Mouse (Mus musculus) heart, adult 18-20 months (tissue): ENCODE measurements around the gene Adamts17. TPM values are rescaled to one million over a fixed set of nuclear protein-coding genes. Genes with fewer than 3 reads are reported as not detected.
A peak's percentile ranks its signal among the peaks of the same experiment; 100 is the strongest.

Experiments used
- DNase-seq, 2 experiments: peaks; one replicate each; pipeline ENCODE4 v3.0.0; 2021 to 2022; ENCODE audit warnings: mixed read lengths in 1 of 2
- total RNA-seq, 2 experiments: library from RNA; stranded (reverse); gene quantifications; 2 replicates each; pipeline ENCODE4 v1.2.3; 2021

Gene Adamts17
- total RNA-seq, 2 experiments from 2014 or later: 0.94 to 1.3 TPM

GRCm38 (mm10) chr7:67072015-67072685 is 232.6 kb downstream of the Adamts17 start:
- DNase-seq: no peak

- DNase-seq: no peak
These were observed 243.2 kb downstream of the Adamts17 start for GRCm38 (mm10) chr7:67082751-67083150.

- DNase-seq: no peak
These were observed 248.2 kb downstream of the Adamts17 start for GRCm38 (mm10) chr7:67087759-67088158.

- no peak for DNase-seq
These were observed 257.6 kb downstream of the Adamts17 start for GRCm38 (mm10) chr7:67097096-67097495.

- no peak for DNase-seq
These were observed 262.0 kb downstream of the Adamts17 start for GRCm38 (mm10) chr7:67101418-67101973.

- no peak for DNase-seq
These were observed 271.1 kb downstream of the Adamts17 start for GRCm38 (mm10) chr7:67110551-67111159.

GRCm38 (mm10) chr7:67112495-67113216 is 273.1 kb downstream of the Adamts17 start:
- DNase-seq: peak in 1 of 2 experiments; percentile 9

GRCm38 (mm10) chr7:67114056-67114455 is 274.5 kb downstream of the Adamts17 start:
- DNase-seq: no peak

- DNase-seq: no peak
These were observed 275.5 kb downstream of the Adamts17 start for GRCm38 (mm10) chr7:67115056-67115455.

- DNase-seq: no peak
These were observed 295.6 kb downstream of the Adamts17 start for GRCm38 (mm10) chr7:67135140-67135539.

GRCm38 (mm10) chr7:67142347-67143015 is 302.9 kb downstream of the Adamts17 start:
- no peak for DNase-seq

GRCm38 (mm10) chr7:67145748-67146147 is 306.2 kb downstream of the Adamts17 start:
- DNase-seq: no peak

GRCm38 (mm10) chr7:67146151-67146550 is 306.6 kb downstream of the Adamts17 start:
- no peak for DNase-seq

GRCm38 (mm10) chr7:67149707-67150106 is 310.2 kb downstream of the Adamts17 start:
- DNase-seq: no peak

GRCm38 (mm10) chr7:67152626-67153025 is 313.1 kb downstream of the Adamts17 start:
- DNase-seq: no peak

GRCm38 (mm10) chr7:67162135-67162534 is 322.6 kb downstream of the Adamts17 start:
- no peak for DNase-seq

GRCm38 (mm10) chr7:67168288-67168687 is 328.8 kb downstream of the Adamts17 start:
- no peak for DNase-seq

- no peak for DNase-seq
These were observed 329.4 kb downstream of the Adamts17 start for GRCm38 (mm10) chr7:67168763-67169569.

- no peak for DNase-seq
These were observed 334.1 kb downstream of the Adamts17 start for GRCm38 (mm10) chr7:67173522-67174195.

- DNase-seq: no peak
These were observed 344.3 kb downstream of the Adamts17 start for GRCm38 (mm10) chr7:67183786-67184185.

- DNase-seq: peak; percentile 43 to 81
These were observed 359.9 kb downstream of the Adamts17 start for GRCm38 (mm10) chr7:67199412-67199811.
